Mouse (Mus musculus): ENCODE measurements at regions not wholly inside any gene's neighbourhood (a gene's known extent, or its start where the extent isn't known, plus 50 kb on each side); places are given as distances from the start of the nearest gene placed in this dataset.
A peak's percentile ranks its signal among the peaks of the same experiment; 100 is the strongest.

GRCm38 (mm10) chr13:103589646-103590045, 184.8 kb downstream of the Srek1 start:
- no peaks in the 10 kb centered on the region for H3K9me3 ChIP-seq (ENCODE audit: low read length)
- H3K4me1 ChIP-seq (ENCODE audit: insufficient read depth, low read length), result no peaks in the 10 kb centered on the region
- H3K36me3 ChIP-seq (ENCODE audit: insufficient read depth, low read length), result no peaks in the 10 kb centered on the region
- 91% methylated on average over 5 of the region's 5 CpGs for WGBS
- H3K9ac ChIP-seq (replicated peaks; ENCODE audit: low read length, poor library complexity, severe bottlenecking), result no peak overlapping the region
- no peak overlapping the region for H3K4me2 ChIP-seq (ENCODE audit: low read depth, low read length, poor library complexity, severe bottlenecking)
- no peak for TF ChIP-seq CTCF (IDR thresholded peaks at IDR 0.05)
- no peak for ATAC-seq (ENCODE audit: low FRiP score)
- DNase-seq (ENCODE audit: low spot score), result no peak
- H3K4me3 ChIP-seq (ENCODE audit: low read depth, low read length), result no peak overlapping the region
- H3K27me3 ChIP-seq (ENCODE audit: insufficient read depth, low read length), result no peaks in the 10 kb centered on the region
- no peak overlapping the region for H3K27ac ChIP-seq (ENCODE audit: low read depth, low read length)

DNA sequence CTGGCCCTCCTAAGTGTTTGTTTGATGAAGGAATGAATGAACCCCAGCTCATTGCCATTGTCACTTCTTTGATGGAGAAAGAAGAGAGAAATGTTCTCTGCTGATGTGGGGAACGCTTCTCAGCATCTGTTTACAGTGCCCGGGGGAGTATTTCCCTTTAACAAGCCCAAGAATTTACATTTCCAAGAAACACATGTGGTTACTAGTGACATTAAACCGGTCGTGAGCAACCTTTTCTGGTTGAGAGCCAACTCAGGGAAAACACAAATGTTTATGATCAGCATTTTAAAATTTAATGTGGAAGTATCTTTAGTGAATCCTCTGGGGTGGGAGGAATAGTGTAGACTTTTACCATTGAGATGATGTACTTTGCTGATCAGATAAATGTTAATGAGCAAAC, 197.6 kb downstream of the Srek1 start:
- 56% methylated on average over 4 of the region's 4 CpGs for WGBS
- H3K4me2 ChIP-seq (ENCODE audit: low read depth, low read length, poor library complexity, severe bottlenecking), result no peak overlapping the region
- no peaks in the 10 kb centered on the region for H3K36me3 ChIP-seq (ENCODE audit: insufficient read depth, low read length)
- no peak overlapping the region for H3K9ac ChIP-seq (replicated peaks; ENCODE audit: low read length, poor library complexity, severe bottlenecking)
- DNase-seq (ENCODE audit: low spot score), result no peak
- H3K4me1 ChIP-seq (ENCODE audit: insufficient read depth, low read length), result no peaks in the 10 kb centered on the region
- TF ChIP-seq CTCF (IDR thresholded peaks at IDR 0.05), result no peak
- no peaks in the 10 kb centered on the region for H3K9me3 ChIP-seq (ENCODE audit: low read length)
- no peak overlapping the region for H3K4me3 ChIP-seq (ENCODE audit: low read depth, low read length)
- H3K27me3 ChIP-seq (ENCODE audit: insufficient read depth, low read length), result no peaks in the 10 kb centered on the region
- no peak overlapping the region for H3K27ac ChIP-seq (ENCODE audit: low read depth, low read length)
- ATAC-seq (ENCODE audit: low FRiP score), result no peak

DNA sequence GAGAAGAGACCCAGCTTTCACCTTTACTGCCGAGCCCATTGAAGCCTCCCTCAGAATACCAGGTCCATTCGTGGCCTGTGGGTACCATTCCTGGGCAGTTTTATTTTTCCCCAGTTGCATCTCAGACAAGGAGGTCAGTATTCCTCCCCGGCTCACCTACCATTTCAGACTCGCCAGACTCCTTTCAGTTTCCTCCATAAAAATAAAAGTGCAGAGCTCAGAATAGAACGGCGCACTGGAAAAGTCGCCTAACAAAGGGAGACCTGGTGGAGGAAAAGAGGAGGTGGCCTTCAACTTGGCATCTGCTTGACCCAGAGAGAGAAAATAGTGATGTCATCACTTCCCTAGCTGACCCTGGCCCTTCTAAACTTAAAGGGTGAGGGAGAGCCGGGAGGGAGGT, 209.7 kb downstream of the Srek1 start:
- ATAC-seq (ENCODE audit: low FRiP score) (no peak), DNase-seq (ENCODE audit: low spot score) (no peak)
- H3K9me3 ChIP-seq (ENCODE audit: low read length), result no peaks in the 10 kb centered on the region
- no peak for TF ChIP-seq CTCF (IDR thresholded peaks at IDR 0.05)
- H3K4me1 ChIP-seq (ENCODE audit: insufficient read depth, low read length), result no peaks in the 10 kb centered on the region
- 84% methylated on average over 8 of the region's 8 CpGs for WGBS
- H3K27me3 ChIP-seq (ENCODE audit: insufficient read depth, low read length), result no peaks in the 10 kb centered on the region
- no peak overlapping the region for H3K27ac ChIP-seq (ENCODE audit: low read depth, low read length)
- H3K4me3 ChIP-seq (ENCODE audit: low read depth, low read length), result no peak overlapping the region
- H3K4me2 ChIP-seq (ENCODE audit: low read depth, low read length, poor library complexity, severe bottlenecking), result no peak overlapping the region
- no peaks in the 10 kb centered on the region for H3K36me3 ChIP-seq (ENCODE audit: insufficient read depth, low read length)
- no peak overlapping the region for H3K9ac ChIP-seq (replicated peaks; ENCODE audit: low read length, poor library complexity, severe bottlenecking)

DNA sequence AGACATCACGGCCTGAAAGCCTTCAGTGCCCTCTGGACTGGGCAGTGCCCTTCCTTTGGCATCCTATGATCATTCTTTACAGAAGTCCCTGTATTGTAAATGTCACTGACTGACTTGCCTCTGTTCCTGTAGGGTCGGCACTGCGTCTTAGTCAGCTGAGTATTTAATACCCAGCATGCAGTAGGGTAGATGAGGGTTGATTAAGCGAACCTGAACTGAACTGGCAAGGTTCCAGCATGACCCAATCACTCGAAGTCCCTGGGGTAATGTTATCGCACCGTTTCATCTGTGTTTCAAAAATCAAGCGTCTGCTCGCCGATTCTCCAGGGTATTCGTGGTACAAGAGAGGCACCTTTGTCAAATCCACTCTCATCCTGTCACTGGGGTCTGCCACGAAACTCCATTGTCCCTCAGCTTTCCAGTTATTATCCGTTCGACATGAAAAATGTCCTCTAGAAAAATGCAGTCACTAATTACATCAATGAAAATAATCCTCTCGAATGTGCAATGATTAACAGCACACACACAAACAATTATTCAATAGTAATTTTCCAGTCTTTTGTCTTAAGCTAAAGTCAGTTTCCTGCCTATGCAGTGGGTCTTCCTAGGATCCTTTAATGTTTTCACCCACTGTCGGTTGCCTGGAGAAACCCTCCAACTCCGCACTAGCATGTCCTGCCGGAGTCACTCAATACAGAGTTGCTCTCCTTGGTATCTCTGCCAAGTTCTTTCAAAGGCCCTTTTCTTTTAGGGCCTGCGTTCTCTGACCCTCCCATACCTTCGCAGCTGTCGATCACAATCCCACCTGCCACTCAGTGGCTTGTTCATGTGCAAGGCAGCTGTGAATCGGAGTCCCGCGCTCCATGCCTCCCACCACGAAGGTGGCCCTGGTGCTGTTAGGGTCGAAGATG, 212.4 kb downstream of the Srek1 start:
- 57% methylated on average over 26 of the region's 26 CpGs for WGBS
- Histone ChIP-seq H3K9ac (replicated peaks; ENCODE audit: low read length, poor library complexity, severe bottlenecking) (no peak overlapping the region), H3K4me2 (ENCODE audit: low read depth, low read length, poor library complexity, severe bottlenecking) (no peak overlapping the region), H3K27me3 (ENCODE audit: insufficient read depth, low read length) (no peaks in the 10 kb centered on the region), H3K4me1 (ENCODE audit: insufficient read depth, low read length) (no peaks in the 10 kb centered on the region), H3K36me3 (ENCODE audit: insufficient read depth, low read length) (no peaks in the 10 kb centered on the region), H3K27ac (ENCODE audit: low read depth, low read length) (no peak overlapping the region), H3K9me3 (ENCODE audit: low read length) (no peaks in the 10 kb centered on the region), H3K4me3 (ENCODE audit: low read depth, low read length) (no peak overlapping the region)
- DNase-seq (ENCODE audit: low spot score) (peak; percentile 39), ATAC-seq (ENCODE audit: low FRiP score) (no peak)
- TF ChIP-seq CTCF (IDR thresholded peaks at IDR 0.05), result no peak

GRCm38 (mm10) chr13:103558915-103559314, 215.5 kb downstream of the Srek1 start:
- H3K9me3 ChIP-seq (ENCODE audit: low read length), result no peaks in the 10 kb centered on the region
- no peak for TF ChIP-seq CTCF (IDR thresholded peaks at IDR 0.05)
- no peaks in the 10 kb centered on the region for H3K27me3 ChIP-seq (ENCODE audit: insufficient read depth, low read length)
- H3K36me3 ChIP-seq (ENCODE audit: insufficient read depth, low read length), result no peaks in the 10 kb centered on the region
- H3K4me3 ChIP-seq (ENCODE audit: low read depth, low read length), result no peak overlapping the region
- ATAC-seq (ENCODE audit: low FRiP score), result no peak
- no peak for DNase-seq (ENCODE audit: low spot score)
- H3K27ac ChIP-seq (ENCODE audit: low read depth, low read length), result no peak overlapping the region
- no peak overlapping the region for H3K9ac ChIP-seq (replicated peaks; ENCODE audit: low read length, poor library complexity, severe bottlenecking)
- WGBS, result 67% methylated on average over 3 of the region's 3 CpGs
- no peak overlapping the region for H3K4me2 ChIP-seq (ENCODE audit: low read depth, low read length, poor library complexity, severe bottlenecking)
- H3K4me1 ChIP-seq (ENCODE audit: insufficient read depth, low read length), result no peaks in the 10 kb centered on the region

DNA sequence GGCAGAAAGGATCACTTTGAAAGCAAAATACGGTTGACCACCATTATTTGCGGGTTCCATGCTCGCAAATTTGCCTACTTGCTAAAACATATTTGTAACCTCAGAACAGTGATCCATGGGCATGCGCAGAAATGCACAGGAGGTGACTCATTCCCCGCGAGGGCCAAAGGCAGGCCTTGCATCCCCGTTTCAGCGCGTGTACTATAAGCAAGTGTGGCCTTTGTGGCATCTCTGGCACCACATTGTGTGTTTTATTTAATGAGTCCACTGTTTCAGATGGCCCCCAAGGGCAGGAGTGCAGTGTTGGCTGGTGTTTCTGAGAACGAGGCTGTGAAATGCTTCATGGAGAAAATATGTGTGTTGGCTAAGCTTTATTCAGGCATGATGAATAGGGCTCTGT, 205.3 kb upstream of the Mast4 start:
- Histone ChIP-seq H3K4me3 (ENCODE audit: low read depth, low read length) (no peak overlapping the region), H3K4me1 (ENCODE audit: insufficient read depth, low read length) (no peaks in the 10 kb centered on the region), H3K9ac (replicated peaks; ENCODE audit: low read length, poor library complexity, severe bottlenecking) (no peak overlapping the region), H3K27me3 (ENCODE audit: insufficient read depth, low read length) (no peaks in the 10 kb centered on the region), H3K4me2 (ENCODE audit: low read depth, low read length, poor library complexity, severe bottlenecking) (no peak overlapping the region), H3K9me3 (ENCODE audit: low read length) (no peaks in the 10 kb centered on the region), H3K27ac (ENCODE audit: low read depth, low read length) (no peak overlapping the region), H3K36me3 (ENCODE audit: insufficient read depth, low read length) (no peaks in the 10 kb centered on the region)
- ATAC-seq (ENCODE audit: low FRiP score) (no peak), DNase-seq (ENCODE audit: low spot score) (no peak)
- no peak for TF ChIP-seq CTCF (IDR thresholded peaks at IDR 0.05)
- WGBS, result 90% methylated on average over 10 of the region's 10 CpGs

Measured in midbrain, postnatal 0 days (tissue).